Mouse (Mus musculus): Measurements from ENCODE around the gene Ints3. TPM values are rescaled to one million over a fixed set of nuclear protein-coding genes. Genes with fewer than 3 reads are reported as not detected.

Gene Ints3
- polyA plus RNA-seq, 1 experiment from 2014 or later, result 26.0 TPM

DNA sequence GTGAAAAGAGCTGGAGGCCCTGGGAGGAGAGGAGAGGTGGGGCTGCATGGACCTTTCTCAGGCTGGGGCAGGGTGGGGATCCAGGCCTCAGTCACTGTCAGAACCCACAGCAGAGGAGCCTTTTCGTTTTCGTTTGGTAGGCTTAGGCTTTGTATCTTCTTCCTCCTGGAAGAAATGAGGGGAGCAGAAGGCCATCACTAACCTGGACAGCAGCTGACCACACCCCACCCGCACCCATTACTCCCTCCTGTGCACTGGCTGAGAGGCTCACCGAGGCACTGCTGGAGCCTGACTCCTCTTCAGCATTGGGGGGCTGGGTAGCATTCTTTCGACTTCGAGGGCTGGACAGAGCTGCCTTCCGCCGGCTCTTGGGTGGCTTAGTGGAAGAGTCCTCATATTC lies 41.5 kb downstream of the Ints3 start:
- DNase-seq (ENCODE audit: low spot score) (no peak), ATAC-seq (ENCODE audit: low read depth) (no peak)
- WGBS, result 82% methylated on average over 8 of the region's 8 CpGs
- peaks cover 66% of the 10 kb centered on the region for H3K36me3 ChIP-seq (ENCODE audit: control insufficient read depth, insufficient read depth, low read length)
- H3K4me3 ChIP-seq (ENCODE audit: low read depth, low read length), result no peak overlapping the region
- no peak overlapping the region for H3K27ac ChIP-seq (replicated peaks; ENCODE audit: low read depth, low read length)
- H3K4me1 ChIP-seq (ENCODE audit: control insufficient read depth, insufficient read depth, low read length), result peaks cover 35% of the 10 kb centered on the region
- H3K9me3 ChIP-seq (ENCODE audit: control insufficient read depth, low read length), result no peaks in the 10 kb centered on the region
- H3K27me3 ChIP-seq (replicated peaks; ENCODE audit: control insufficient read depth, insufficient read depth, low read length), result no peaks in the 10 kb centered on the region
- H3K9ac ChIP-seq (ENCODE audit: low read depth, low read length), result no peak overlapping the region
- H3K4me2 ChIP-seq (ENCODE audit: low read depth, low read length), result no peak overlapping the region

DNA sequence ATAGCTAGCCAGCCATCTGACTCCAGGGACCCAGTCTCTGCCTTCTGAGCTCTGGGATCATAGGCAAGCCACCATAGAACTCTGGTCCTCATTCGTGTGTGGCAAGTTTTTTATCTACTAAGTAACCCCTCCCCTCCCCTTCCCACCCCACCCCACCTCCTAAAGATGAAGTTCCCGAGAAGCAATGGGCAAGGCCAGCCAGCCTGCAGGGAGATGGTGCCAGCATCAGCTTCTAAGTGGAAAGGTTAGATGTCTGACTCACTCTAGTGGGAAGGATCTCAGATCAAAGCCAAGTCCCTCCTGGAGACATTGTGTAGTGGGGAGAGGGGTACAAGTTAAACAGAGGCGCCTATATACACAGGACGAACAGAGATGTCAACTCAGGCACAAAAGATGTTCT lies 42.4 kb downstream of the Ints3 start:
- Histone ChIP-seq H3K27ac (replicated peaks; ENCODE audit: low read depth, low read length) (peak overlapping the region; percentile 92), H3K4me1 (ENCODE audit: control insufficient read depth, insufficient read depth, low read length) (peaks cover 35% of the 10 kb centered on the region), H3K27me3 (replicated peaks; ENCODE audit: control insufficient read depth, insufficient read depth, low read length) (no peaks in the 10 kb centered on the region), H3K4me2 (ENCODE audit: low read depth, low read length) (peak overlapping the region; percentile 98), H3K4me3 (ENCODE audit: low read depth, low read length) (no peak overlapping the region), H3K9me3 (ENCODE audit: control insufficient read depth, low read length) (no peaks in the 10 kb centered on the region), H3K36me3 (ENCODE audit: control insufficient read depth, insufficient read depth, low read length) (peaks cover 66% of the 10 kb centered on the region), H3K9ac (ENCODE audit: low read depth, low read length) (peak overlapping the region; percentile 86; the same call in 1 of the 2 replicates)
- DNase-seq (ENCODE audit: low spot score), result no peak
- WGBS, result 49% methylated on average over 4 of the region's 4 CpGs
- no peak for ATAC-seq (ENCODE audit: low read depth)

DNA sequence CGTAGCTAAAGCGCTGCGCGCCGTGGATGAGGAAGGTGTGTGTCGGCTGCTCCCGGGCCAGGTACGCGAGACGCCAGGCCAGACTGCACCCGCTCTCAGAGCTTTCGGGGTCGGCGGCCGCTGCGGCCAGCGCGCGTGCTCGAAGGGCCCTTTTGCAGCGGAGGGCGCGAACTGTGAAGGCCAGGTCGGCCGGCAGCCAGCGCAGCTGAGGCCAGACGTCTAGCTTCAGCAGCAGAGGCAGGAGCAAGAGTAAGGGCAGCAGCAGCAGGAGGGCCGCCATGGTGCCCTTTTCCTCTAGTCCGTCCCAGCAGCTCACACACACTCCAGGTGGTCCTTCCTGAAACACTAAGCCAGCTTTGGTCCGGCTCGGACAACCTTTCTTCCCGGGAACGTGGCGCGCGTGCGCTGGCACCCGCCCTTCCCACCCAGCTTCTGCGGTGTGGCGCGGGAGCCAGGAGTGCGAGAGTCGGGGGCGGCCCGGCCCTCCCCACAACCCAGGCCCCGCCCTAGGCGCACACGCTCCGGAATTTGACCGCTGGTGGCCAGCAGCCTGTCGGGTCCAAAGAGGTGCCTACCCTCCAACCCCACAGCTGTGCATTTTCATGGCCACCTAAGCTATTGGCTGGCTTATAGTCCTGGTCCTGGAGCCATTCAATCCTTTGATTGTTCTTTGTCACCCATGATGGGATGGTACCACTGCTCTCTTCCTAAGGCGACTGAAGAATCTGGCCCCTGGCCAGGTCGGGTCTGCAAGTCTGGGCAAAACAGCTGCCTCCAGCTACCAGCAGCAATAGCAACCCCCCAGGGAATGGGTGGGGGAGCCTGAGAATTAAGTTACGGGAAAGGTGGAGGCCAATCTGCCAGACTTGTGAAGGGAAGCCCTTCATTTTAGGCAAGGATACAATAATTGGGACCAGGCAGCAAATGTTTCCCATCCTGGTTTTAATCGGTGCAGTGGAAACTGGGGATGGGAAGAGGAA lies 43.6 kb downstream of the Ints3 start, which contains the start of gene Slc27a3:
Slc27a3 (minus strand) TSS at position 428 of the 980 bp plus-strand sequence.
- WGBS, result under 1% methylated on average over 46 of the region's 55 CpGs
- H3K4me1 ChIP-seq (ENCODE audit: control insufficient read depth, insufficient read depth, low read length), result peaks cover 35% of the 10 kb centered on the region
- DNase-seq (ENCODE audit: low spot score) (peak; percentile 94), ATAC-seq (ENCODE audit: low read depth) (peak; percentile 78)
- peak within 1 kb of the TSS; percentile 86 for H3K9ac ChIP-seq (ENCODE audit: low read depth, low read length)
- no peaks in the 10 kb centered on the region for H3K27me3 ChIP-seq (replicated peaks; ENCODE audit: control insufficient read depth, insufficient read depth, low read length)
- peak within 1 kb of the TSS; percentile 92 for H3K27ac ChIP-seq (replicated peaks; ENCODE audit: low read depth, low read length)
- H3K36me3 ChIP-seq (ENCODE audit: control insufficient read depth, insufficient read depth, low read length), result peaks cover 63% of the 10 kb centered on the region
- no peaks in the 10 kb centered on the region for H3K9me3 ChIP-seq (ENCODE audit: control insufficient read depth, low read length)
- H3K4me2 ChIP-seq (ENCODE audit: low read depth, low read length), result peak within 1 kb of the TSS; percentile 98
- H3K4me3 ChIP-seq (ENCODE audit: low read depth, low read length), result peak within 1 kb of the TSS; percentile 77

DNA sequence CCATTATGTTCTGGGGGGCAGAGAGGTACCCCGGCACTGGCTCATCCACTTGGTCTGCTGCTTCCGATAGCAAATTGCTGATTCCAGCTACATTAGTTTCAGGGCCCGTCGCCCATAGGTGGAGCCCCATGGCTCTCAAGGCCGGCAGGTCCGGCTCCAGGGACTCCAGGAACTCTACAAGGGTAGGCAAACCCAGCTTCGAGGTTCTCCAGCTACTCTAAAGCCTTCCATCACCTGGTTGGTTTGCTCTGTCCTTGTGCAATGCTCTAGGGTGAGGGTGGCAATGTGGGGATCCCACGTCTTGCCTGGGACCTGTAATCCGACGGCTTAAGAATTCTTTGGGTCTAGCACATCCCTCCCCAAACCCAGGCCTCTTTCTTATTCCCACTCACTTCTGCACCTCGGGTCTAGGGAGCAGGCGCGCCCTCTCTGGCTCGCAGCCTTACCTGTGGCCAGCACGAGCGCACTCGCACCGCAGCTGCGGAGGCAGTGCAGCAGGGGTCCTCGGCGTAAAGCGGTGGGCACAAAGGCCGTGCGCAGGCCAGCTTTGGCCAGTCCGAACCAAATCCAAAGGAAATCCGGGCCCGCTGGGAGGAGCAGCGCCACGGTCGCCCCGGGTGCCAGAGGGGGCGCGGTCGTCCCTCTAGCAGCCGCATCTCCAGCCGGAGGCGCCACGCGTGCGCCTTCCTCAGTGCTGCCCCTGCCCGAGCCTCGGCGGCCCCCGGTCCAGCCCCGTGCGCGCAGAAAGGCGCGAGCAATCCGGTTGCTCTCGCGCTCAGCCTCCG lies 44.5 kb downstream of the Ints3 start:
- Histone ChIP-seq H3K27me3 (replicated peaks; ENCODE audit: control insufficient read depth, insufficient read depth, low read length) (no peaks in the 10 kb centered on the region), H3K9ac (ENCODE audit: low read depth, low read length) (peak overlapping the region; percentile 86), H3K27ac (replicated peaks; ENCODE audit: low read depth, low read length) (peak overlapping the region; percentile 92), H3K4me2 (ENCODE audit: low read depth, low read length) (peak overlapping the region; percentile 98), H3K9me3 (ENCODE audit: control insufficient read depth, low read length) (no peaks in the 10 kb centered on the region), H3K4me1 (ENCODE audit: control insufficient read depth, insufficient read depth, low read length) (peaks cover 35% of the 10 kb centered on the region), H3K36me3 (ENCODE audit: control insufficient read depth, insufficient read depth, low read length) (peaks cover 59% of the 10 kb centered on the region), H3K4me3 (ENCODE audit: low read depth, low read length) (peak overlapping the region; percentile 77)
- 3% methylated on average over 47 of the region's 53 CpGs for WGBS
- peak; percentile 75 for ATAC-seq (ENCODE audit: low read depth)
- DNase-seq (ENCODE audit: low spot score), result peak; percentile 70

DNA sequence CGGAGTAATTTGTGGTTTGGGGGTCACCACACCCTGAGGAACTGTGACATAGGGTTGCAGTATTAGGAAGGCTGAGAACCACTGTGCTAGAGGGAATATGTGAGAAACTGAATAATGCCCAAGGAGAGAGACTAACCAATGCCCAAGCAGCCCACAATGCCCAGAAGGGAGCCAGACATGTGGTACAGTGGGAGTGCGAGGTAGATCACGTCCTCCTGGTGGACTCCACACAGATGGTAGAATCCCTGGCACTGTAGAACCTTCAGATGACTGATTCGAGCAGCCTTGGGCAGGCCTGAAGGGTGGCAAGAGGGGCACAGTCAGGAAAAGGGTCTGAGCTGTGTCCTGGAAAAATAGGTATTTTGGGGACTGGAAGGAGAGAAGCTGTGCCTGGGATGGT lies 45.2 kb downstream of the Ints3 start:
- DNase-seq (ENCODE audit: low spot score) (no peak), ATAC-seq (ENCODE audit: low read depth) (no peak)
- H3K27ac ChIP-seq (replicated peaks; ENCODE audit: low read depth, low read length), result no peak overlapping the region
- H3K4me3 ChIP-seq (ENCODE audit: low read depth, low read length), result peak overlapping the region; percentile 77
- WGBS, result 67% methylated on average over 4 of the region's 4 CpGs
- H3K4me1 ChIP-seq (ENCODE audit: control insufficient read depth, insufficient read depth, low read length), result peaks cover 35% of the 10 kb centered on the region
- H3K9ac ChIP-seq (ENCODE audit: low read depth, low read length), result peak overlapping the region; percentile 86; the same call in 1 of the 2 replicates
- H3K27me3 ChIP-seq (replicated peaks; ENCODE audit: control insufficient read depth, insufficient read depth, low read length), result no peaks in the 10 kb centered on the region
- H3K9me3 ChIP-seq (ENCODE audit: control insufficient read depth, low read length), result no peaks in the 10 kb centered on the region
- H3K4me2 ChIP-seq (ENCODE audit: low read depth, low read length), result peak overlapping the region; percentile 98
- peaks cover 52% of the 10 kb centered on the region for H3K36me3 ChIP-seq (ENCODE audit: control insufficient read depth, insufficient read depth, low read length)

DNA sequence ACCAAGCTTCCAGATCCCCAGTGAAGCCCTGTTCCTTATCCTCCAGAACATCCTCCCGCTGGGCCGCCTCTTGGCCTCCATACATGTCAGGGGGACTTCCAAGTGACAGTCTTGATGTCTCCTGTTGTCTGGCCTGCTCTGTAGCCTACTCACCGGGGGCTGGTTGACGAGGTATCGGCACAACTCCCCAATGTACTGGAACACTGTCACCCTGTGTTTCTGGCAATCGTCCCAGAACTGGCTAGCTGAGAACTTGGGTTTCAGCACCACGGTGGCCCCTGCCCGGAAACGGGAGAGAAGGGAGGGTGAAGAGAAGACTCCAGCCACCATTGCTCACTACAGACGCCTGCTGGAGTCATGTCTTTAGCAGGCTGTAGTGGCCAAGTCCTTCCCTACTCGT lies 45.9 kb downstream of the Ints3 start:
- H3K4me1 ChIP-seq (ENCODE audit: control insufficient read depth, insufficient read depth, low read length), result peaks cover 35% of the 10 kb centered on the region
- H3K4me2 ChIP-seq (ENCODE audit: low read depth, low read length), result peak overlapping the region; percentile 98
- no peaks in the 10 kb centered on the region for H3K27me3 ChIP-seq (replicated peaks; ENCODE audit: control insufficient read depth, insufficient read depth, low read length)
- H3K27ac ChIP-seq (replicated peaks; ENCODE audit: low read depth, low read length), result no peak overlapping the region; the same call in 1 of the 2 replicates
- peaks cover 45% of the 10 kb centered on the region for H3K36me3 ChIP-seq (ENCODE audit: control insufficient read depth, insufficient read depth, low read length)
- H3K4me3 ChIP-seq (ENCODE audit: low read depth, low read length), result peak overlapping the region; percentile 77
- H3K9ac ChIP-seq (ENCODE audit: low read depth, low read length), result peak overlapping the region; percentile 86; the same call in 1 of the 2 replicates
- H3K9me3 ChIP-seq (ENCODE audit: control insufficient read depth, low read length), result no peaks in the 10 kb centered on the region
- ATAC-seq (ENCODE audit: low read depth) (no peak), DNase-seq (ENCODE audit: low spot score) (peak; percentile 32)
- 41% methylated on average over 11 of the region's 11 CpGs for WGBS

DNA sequence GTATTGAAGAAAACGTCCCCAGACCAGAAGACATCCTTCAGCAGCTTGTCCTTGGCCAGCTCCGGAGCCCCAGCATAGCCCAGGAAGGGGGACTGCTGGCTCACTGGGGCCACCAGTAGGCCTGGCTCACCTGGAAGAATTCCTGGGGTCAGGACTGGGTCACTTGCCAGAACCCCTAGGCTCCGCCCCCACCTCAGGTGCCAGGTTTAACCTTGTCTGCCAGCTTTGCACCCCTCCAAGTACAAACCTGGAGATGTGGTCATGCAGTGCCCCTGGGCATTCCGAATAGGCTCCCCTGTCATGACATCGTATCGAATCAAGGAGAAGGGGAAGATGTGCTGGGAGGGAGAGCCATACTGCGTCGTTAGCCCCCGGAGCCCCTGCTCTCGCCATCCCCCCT lies 46.6 kb downstream of the Ints3 start:
- 88% methylated on average over 10 of the region's 10 CpGs for WGBS
- Histone ChIP-seq H3K9ac (ENCODE audit: low read depth, low read length) (no peak overlapping the region), H3K27ac (replicated peaks; ENCODE audit: low read depth, low read length) (no peak overlapping the region), H3K27me3 (replicated peaks; ENCODE audit: control insufficient read depth, insufficient read depth, low read length) (no peaks in the 10 kb centered on the region), H3K9me3 (ENCODE audit: control insufficient read depth, low read length) (no peaks in the 10 kb centered on the region), H3K4me3 (ENCODE audit: low read depth, low read length) (no peak overlapping the region), H3K4me2 (ENCODE audit: low read depth, low read length) (peak overlapping the region; percentile 98), H3K36me3 (ENCODE audit: control insufficient read depth, insufficient read depth, low read length) (peaks cover 38% of the 10 kb centered on the region), H3K4me1 (ENCODE audit: control insufficient read depth, insufficient read depth, low read length) (peaks cover 35% of the 10 kb centered on the region)
- ATAC-seq (ENCODE audit: low read depth) (no peak), DNase-seq (ENCODE audit: low spot score) (no peak)

DNA sequence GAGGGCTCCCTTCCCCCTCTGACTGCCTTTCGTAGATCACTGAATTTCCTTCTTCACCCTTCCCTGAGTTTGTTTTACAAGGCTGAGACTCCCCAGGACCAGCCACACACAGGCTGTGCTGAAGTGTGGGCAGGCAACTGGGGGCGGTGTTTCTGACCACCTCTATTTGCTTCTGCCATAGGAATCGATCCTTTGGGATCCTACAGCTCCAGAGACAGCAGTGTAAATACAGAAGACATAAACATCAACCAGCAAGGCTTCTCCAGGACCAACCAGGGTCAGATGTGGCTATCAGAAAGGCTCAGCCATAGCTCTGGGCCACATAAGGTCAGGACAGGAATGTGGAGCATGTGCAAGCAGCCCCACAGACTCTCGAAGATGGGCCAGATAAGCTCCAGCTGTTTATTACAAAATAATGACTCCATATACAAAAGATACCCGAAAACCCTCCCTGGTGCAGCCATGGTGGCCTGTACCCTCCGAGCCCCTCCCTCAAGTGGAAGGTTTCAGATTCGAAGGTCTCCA lies 48.5 kb downstream of the Ints3 start:
- 58% methylated on average over 7 of the region's 7 CpGs for WGBS
- no peak overlapping the region for H3K4me2 ChIP-seq (ENCODE audit: low read depth, low read length)
- no peaks in the 10 kb centered on the region for H3K9me3 ChIP-seq (ENCODE audit: control insufficient read depth, low read length)
- no peak for ATAC-seq (ENCODE audit: low read depth)
- H3K9ac ChIP-seq (ENCODE audit: low read depth, low read length), result no peak overlapping the region
- no peaks in the 10 kb centered on the region for H3K27me3 ChIP-seq (replicated peaks; ENCODE audit: control insufficient read depth, insufficient read depth, low read length)
- no peak overlapping the region for H3K4me3 ChIP-seq (ENCODE audit: low read depth, low read length)
- peaks cover 27% of the 10 kb centered on the region for H3K36me3 ChIP-seq (ENCODE audit: control insufficient read depth, insufficient read depth, low read length)
- H3K4me1 ChIP-seq (ENCODE audit: control insufficient read depth, insufficient read depth, low read length), result peaks cover 18% of the 10 kb centered on the region
- no peak overlapping the region for H3K27ac ChIP-seq (replicated peaks; ENCODE audit: low read depth, low read length)
- DNase-seq (ENCODE audit: low spot score), result no peak
